Mouse (Mus musculus) kidney, adult 2 months (tissue): Measurements from ENCODE around the gene Rnf220. TPM values are rescaled to one million over a fixed set of nuclear protein-coding genes. Genes with fewer than 3 reads are reported as not detected.

Experiments
- DNase-seq: peaks from one replicate; pipeline ENCODE4 v3.0.0; 2021
- H3K27ac ChIP-seq: fragments of 200-500 bp; 2 replicates; pipeline ENCODE4 v1.5.1; 2012; ENCODE audit warnings: low read depth, low read length, control low read depth, inconsistent platforms; ENCODE audit not compliant: insufficient read depth
- H3K27me3 ChIP-seq: fragments of 200-500 bp; replicated peaks from 2 replicates; pipeline ENCODE4 v1.6.1; 2012; ENCODE audit warnings: mild to moderate bottlenecking, moderate library complexity, low read length, inconsistent platforms; ENCODE audit not compliant: control insufficient read depth, insufficient read depth
- H3K36me3 ChIP-seq: fragments of 200-500 bp; 2 replicates; pipeline ENCODE4 v1.6.1; 2012; ENCODE audit warnings: mild to moderate bottlenecking, moderate library complexity, low read length, inconsistent platforms; ENCODE audit not compliant: control insufficient read depth, insufficient read depth
- H3K4me1 ChIP-seq: fragments of 200-500 bp; 2 replicates; pipeline ENCODE4 v1.6.1; 2011; ENCODE audit warnings: low read length; ENCODE audit not compliant: control insufficient read depth, insufficient read depth
- H3K4me3 ChIP-seq: fragments of 200-500 bp; 2 replicates; pipeline ENCODE4 v1.5.1; 2011; ENCODE audit warnings: mild to moderate bottlenecking, low read depth, low read length, control low read depth; ENCODE audit not compliant: insufficient read depth
- CTCF ChIP-seq: fragments of 200-500 bp; conservative IDR thresholded peaks from 2 replicates; pipeline ENCODE4 v1.5.1; 2011; ENCODE audit warnings: low read depth, mild to moderate bottlenecking, control low read depth, low read length, moderate library complexity, mixed read lengths; ENCODE audit not compliant: insufficient read depth, insufficient read length
- POLR2A ChIP-seq: fragments of 200-500 bp; IDR thresholded peaks from one replicate; pipeline ENCODE4 v1.6.1; 2011; ENCODE audit warnings: low read depth, low read length, control low read depth
- WGBS: fragments of 180-500 bp; shearing (Covaris S2); methylation state at CpG from one replicate; pipeline ENCODE4 v1.1.7; 2018; 5-methylcytosine and 5-hydroxymethylcytosine counted together
- polyA plus RNA-seq: library from polyadenylated mRNA; depleted of rRNA; stranded (reverse); fragments of >200 nt; gene quantifications from 2 replicates; pipeline ENCODE4 v1.2.3, GENCODE M21; 2012

The Rnf220 gene
- polyA plus RNA-seq, 1 experiment: 70.7 TPM

- H3K27ac ChIP-seq: peak overlapping the region; percentile 54
- H3K27me3 ChIP-seq: no peaks in the 10 kb centered on the region
- H3K4me3 ChIP-seq: peak overlapping the region; percentile 77
- H3K36me3 ChIP-seq: no peaks in the 10 kb centered on the region; the same call in 1 of the 2 replicates
- WGBS: under 1% methylated on average over 80 of the region's 80 CpGs
- peaks cover 3% of the 10 kb centered on the region; the same call in 1 of the 2 replicates for H3K4me1 ChIP-seq
- TF ChIP-seq CTCF: no peak
- TF ChIP-seq POLR2A: peak; percentile 18
- DNase-seq: peak; percentile 87
These were observed 207.7 kb downstream of the Rnf220 start for GRCm38 (mm10) chr4:117288927-117289801.

GRCm38 (mm10) chr4:117288277-117288926 is 208.4 kb downstream of the Rnf220 start:
- TF ChIP-seq POLR2A (no peak), CTCF (no peak)
- no peaks in the 10 kb centered on the region; the same call in none of the 2 replicates for H3K36me3 ChIP-seq
- peak overlapping the region; percentile 77 for H3K4me3 ChIP-seq
- no peaks in the 10 kb centered on the region for H3K27me3 ChIP-seq
- H3K27ac ChIP-seq: 0 out of 2 replicates have a peak overlapping the region, but pooled peaks have one; percentile 45
- no peak for DNase-seq
- WGBS: 25% methylated on average over 25 of the region's 25 CpGs
- peaks cover 3% of the 10 kb centered on the region; the same call in 1 of the 2 replicates for H3K4me1 ChIP-seq

- DNase-seq: no peak
- no peak overlapping the region for H3K27ac ChIP-seq
- no peaks in the 10 kb centered on the region; the same call in none of the 2 replicates for H3K36me3 ChIP-seq
- no peak for TF ChIP-seq CTCF
- no peak for TF ChIP-seq POLR2A
- no peaks in the 10 kb centered on the region for H3K27me3 ChIP-seq
- 0 out of 2 replicates have a peak, but pooled peaks cover 3% of the 10 kb centered on the region for H3K4me1 ChIP-seq
- no peak overlapping the region for H3K4me3 ChIP-seq
- 63% methylated on average over 4 of the region's 4 CpGs for WGBS
These were observed 212.5 kb downstream of the Rnf220 start for GRCm38 (mm10) chr4:117284363-117284762.

- DNase-seq: no peak
- Histone ChIP-seq H3K4me1 (0 out of 2 replicates have a peak, but pooled peaks cover 3% of the 10 kb centered on the region), H3K27ac (no peak overlapping the region), H3K36me3 (no peaks in the 10 kb centered on the region; the same call in none of the 2 replicates), H3K4me3 (no peak overlapping the region), H3K27me3 (no peaks in the 10 kb centered on the region)
- no peak for TF ChIP-seq POLR2A
- no peak for TF ChIP-seq CTCF
- WGBS: 77% methylated on average over 22 of the region's 22 CpGs
These were observed 213.3 kb downstream of the Rnf220 start for GRCm38 (mm10) chr4:117283271-117284191.

- no peak overlapping the region for H3K4me3 ChIP-seq
- 76% methylated on average over 19 of the region's 19 CpGs for WGBS
- no peaks in the 10 kb centered on the region for H3K4me1 ChIP-seq
- no peaks in the 10 kb centered on the region for H3K27me3 ChIP-seq
- TF ChIP-seq CTCF (no peak), POLR2A (no peak)
- H3K27ac ChIP-seq: no peak overlapping the region
- DNase-seq: no peak
- no peaks in the 10 kb centered on the region; the same call in none of the 2 replicates for H3K36me3 ChIP-seq
These were observed 215.6 kb downstream of the Rnf220 start for GRCm38 (mm10) chr4:117281090-117281845.

GRCm38 (mm10) chr4:117280397-117280930 is 216.4 kb downstream of the Rnf220 start:
- no peaks in the 10 kb centered on the region for H3K4me1 ChIP-seq

More at GRCm38 (mm10) chr4:117280397-117280930, 216.4 kb downstream of the Rnf220 start:
- no peak overlapping the region for H3K27ac ChIP-seq
- H3K36me3 ChIP-seq: no peaks in the 10 kb centered on the region; the same call in 1 of the 2 replicates
- H3K4me3 ChIP-seq: no peak overlapping the region
- DNase-seq: no peak
- 87% methylated on average over 8 of the region's 8 CpGs for WGBS
- no peak for TF ChIP-seq CTCF
- TF ChIP-seq POLR2A: no peak
- H3K27me3 ChIP-seq: no peaks in the 10 kb centered on the region
